Mouse (Mus musculus) kidney, adult 2 months (tissue): ENCODE results near the gene Olfr9.

ENCODE experiments used
- CTCF ChIP-seq: fragments of 200-500 bp; conservative IDR thresholded peaks from 2 replicates; pipeline ENCODE4 v1.5.1; 2011; ENCODE audit warnings: low read depth, mild to moderate bottlenecking, control low read depth, low read length, moderate library complexity, mixed read lengths; ENCODE audit not compliant: insufficient read depth, insufficient read length
- POLR2A ChIP-seq: fragments of 200-500 bp; IDR thresholded peaks from one replicate; pipeline ENCODE4 v1.6.1; 2011; ENCODE audit warnings: low read depth, low read length, control low read depth

DNA sequence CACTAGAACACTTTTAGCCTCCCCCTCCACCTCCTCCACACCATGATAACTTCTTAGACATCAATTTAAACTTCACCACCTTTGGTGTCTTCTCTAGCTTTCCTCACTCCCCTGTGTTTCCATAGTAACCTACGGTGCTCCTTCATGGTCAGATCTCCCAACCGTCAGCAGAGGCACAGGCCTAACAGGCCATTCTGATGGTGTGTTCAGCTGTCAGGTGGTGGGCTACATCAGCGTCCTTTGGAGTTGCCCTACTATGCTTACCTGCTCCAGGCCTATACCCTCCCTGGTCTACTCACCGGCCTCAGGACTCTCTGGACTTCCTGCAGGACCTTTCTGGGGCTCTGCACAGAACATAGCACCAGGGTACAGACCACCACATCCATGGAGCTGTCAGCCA, 29.1 kb upstream of the Olfr9 start:
- TF ChIP-seq CTCF (no peak), POLR2A (no peak)
